Mouse (Mus musculus): Measurements from ENCODE around the gene Bpifb2.

DNA sequence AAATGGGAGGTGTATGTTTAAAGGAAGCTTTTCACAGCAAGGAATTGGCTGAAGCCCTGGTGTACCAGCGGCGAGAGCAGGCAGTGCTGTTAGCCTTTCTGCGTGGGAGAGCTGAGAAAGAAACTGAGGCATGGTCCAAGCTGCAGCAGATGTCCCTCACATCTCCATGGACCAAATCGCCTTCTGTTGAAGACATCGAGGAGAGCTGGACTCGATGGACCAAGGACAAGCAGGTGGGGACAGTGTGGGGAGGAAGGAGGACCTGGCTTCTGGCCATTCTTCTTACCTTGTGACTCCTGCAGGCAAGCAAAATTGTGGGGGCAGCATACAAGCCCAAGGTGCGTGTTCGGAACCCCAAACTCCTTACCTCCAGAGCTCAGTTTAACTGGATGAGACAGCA lies 32.0 kb upstream of the Bpifb2 start:
- TF ChIP-seq ZNF384 (IDR thresholded peaks at IDR 0.05; ENCODE audit: low read depth, low read length) (no peak), MAFK (IDR thresholded peaks at IDR 0.05; ENCODE audit: insufficient read depth, low read depth, low read length) (no peak), CHD2 (IDR thresholded peaks at IDR 0.05; ENCODE audit: low read depth, low read length) (no peak)

Data from ES-E14 (cell line).